Mouse (Mus musculus) erythroblast, embryonic 14.5 days (primary cell): ENCODE results near the gene Ppp6r2.

ENCODE experiments used
- GATA1 ChIP-seq: IDR thresholded peaks from 2 replicates; pipeline ENCODE4 v1.6.1; 2012; ENCODE audit warnings: low read length, inconsistent platforms, mixed read lengths
- TAL1 ChIP-seq: IDR thresholded peaks from 3 replicates; pipeline ENCODE4 v1.6.1; 2012; ENCODE audit warnings: low read length, inconsistent platforms, mixed read lengths

- TF ChIP-seq GATA1 (no peak), TAL1 (no peak)
Measured at GRCm38 (mm10) chr15:89178954-89179629, 32.3 kb upstream of the Ppp6r2 start.
